Mouse (Mus musculus): ENCODE measurements around the gene Ptcd3.
"Not testable (repeated sequence)": the region's sequence is repeated elsewhere in the genome, so short reads cannot be mapped to it uniquely, and the experiment has no call there.

- TF ChIP-seq CTCF (IDR thresholded peaks at IDR 0.05; ENCODE audit: extremely low read depth, insufficient read depth, insufficient read length, insufficient replicate concordance); POLR2A (IDR thresholded peaks at IDR 0.05; ENCODE audit: low read depth, low read length): not testable (repeated sequence)
Observed at GRCm38 (mm10) chr6:71846906-71847305, 61.6 kb downstream of the Ptcd3 start.

Measured in spleen, adult 2 months (tissue).